Mouse (Mus musculus) fat pad, adult 2 months (tissue): ENCODE data around the gene Ppp2r5d.

Source experiments
- DNase-seq: peaks from one replicate; pipeline ENCODE4 v3.0.0-alpha.2; 2011; ENCODE audit warnings: low read depth, low spot score; ENCODE audit errors: extremely low read depth

Gene Ppp2r5d

DNA sequence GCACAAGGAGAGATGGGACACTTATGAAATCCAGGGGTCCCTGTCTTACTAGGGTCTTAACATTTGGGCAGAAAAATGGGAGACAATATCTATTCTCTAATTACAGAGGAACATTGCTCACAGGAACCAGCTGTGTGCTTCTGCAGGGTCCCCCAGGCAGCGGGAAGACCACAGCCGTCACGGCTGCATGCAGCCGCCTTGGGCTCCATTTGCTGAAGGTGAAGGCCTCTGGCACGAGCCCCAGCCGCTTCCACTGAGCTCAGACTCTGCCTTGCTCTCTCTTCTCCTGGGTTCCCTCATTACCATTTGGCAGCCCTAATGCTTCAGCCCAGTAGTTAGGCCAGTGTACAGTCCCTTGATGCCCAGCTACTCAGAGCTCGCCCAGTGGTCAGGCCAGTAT lies 16.2 kb upstream of the Ppp2r5d start:
- DNase-seq = no peak

DNA sequence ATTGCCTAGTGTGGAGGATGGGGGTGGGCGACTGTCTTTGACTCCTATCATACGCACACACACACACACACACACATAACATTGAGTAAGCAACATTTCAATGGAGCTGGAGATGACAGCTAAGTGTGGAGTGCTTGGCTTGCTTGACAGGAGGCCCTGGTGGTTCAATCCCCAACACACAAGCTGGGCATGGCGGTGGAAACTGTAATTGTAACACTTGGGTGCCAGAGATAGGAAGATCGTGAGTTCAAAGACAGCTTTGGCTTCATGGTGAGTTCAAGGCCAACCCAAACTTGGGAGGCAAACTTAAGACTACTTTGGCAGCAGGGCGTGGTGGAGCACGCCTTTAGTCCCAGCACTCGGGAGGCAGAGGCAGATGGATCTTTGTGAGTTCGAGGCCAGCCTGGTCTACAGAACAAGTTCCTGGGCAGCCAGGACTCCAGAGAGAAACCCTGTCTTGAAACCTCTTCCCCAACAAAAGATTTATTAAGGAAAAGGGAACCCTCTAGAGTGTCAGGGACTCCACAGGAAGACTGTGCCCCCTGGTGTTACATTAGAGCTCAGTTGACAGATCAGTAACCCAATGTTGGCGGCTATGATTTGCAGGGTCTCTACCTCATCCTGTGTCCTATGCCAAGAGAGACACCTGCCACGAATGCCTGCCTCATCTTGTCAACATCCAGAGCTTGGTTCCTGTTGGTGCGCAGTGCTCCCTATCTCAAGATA lies 10.0 kb upstream of the Ppp2r5d start:
- DNase-seq = no peak

DNA sequence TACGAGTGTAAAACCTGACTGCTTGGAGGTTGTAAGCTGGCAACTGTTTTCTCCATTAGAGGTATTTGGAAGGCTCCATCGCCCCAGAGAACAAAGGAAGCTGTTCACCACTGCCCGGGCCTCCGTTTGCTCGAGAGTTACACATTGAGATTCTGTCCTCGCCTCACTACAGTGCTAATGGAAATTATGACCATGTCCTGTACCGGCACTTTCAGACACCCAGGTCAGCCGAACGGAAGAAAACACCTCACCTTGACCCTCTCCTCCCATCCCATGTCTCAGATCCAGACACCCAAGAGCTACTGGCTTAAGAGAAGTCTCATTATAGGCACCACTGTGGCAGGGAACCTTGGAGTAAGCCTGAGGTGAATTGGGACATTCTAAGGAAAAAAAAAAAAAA lies 8.9 kb upstream of the Ppp2r5d start:
- no peak for DNase-seq

DNA sequence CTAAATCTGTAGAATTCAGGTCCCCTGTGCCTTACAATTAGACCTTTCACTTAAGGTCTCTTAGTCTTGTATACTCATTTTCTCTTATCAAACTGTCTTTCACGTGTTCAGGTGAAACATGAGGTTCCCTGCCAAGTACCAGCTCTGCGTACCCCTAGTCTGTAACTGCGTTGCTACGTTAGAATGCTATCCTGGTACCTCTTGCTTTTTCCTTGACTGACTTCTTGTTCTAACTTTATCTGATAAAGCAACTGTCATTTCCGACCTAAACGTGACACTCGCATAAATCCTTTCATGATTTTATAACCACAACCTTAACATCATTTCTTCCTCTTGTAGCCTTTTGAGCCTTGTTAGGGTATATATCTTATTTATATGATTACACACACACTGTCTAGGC lies 7.5 kb upstream of the Ppp2r5d start:
- DNase-seq = no peak

DNA sequence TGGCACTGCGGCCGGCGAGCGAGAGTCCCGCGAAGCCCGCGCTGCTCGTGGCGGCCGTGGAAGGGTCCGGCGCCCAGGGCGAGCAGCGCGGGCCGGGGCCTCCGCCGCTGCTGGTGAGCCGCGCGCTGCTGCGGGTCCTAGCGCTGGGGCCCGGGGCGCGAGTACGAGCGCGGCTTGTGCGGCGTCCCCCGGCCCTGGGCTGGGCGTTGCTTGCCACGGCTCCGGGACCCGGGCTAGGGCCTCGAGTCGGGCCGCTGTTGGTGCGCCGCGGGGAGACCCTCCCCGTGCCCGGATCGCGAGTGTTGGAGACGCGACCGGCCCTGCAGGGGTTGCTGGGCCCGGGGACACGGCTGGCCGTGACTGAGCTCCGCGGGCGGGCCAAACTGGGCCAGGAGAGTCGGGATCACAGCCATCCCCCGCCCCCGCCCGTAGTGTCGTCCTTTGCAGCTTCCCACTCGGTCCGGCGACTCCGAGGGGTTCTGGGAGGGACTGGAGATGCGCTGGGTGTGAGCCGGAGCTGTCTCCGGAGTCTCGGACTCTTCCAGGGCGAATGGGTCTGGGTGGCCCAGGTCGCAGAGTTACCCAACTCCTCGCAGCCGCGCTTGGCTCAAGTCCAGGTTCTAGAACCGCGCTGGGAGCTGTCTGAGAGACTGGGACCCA lies 6.8 kb upstream of the Ppp2r5d start:
- no peak for DNase-seq

DNA sequence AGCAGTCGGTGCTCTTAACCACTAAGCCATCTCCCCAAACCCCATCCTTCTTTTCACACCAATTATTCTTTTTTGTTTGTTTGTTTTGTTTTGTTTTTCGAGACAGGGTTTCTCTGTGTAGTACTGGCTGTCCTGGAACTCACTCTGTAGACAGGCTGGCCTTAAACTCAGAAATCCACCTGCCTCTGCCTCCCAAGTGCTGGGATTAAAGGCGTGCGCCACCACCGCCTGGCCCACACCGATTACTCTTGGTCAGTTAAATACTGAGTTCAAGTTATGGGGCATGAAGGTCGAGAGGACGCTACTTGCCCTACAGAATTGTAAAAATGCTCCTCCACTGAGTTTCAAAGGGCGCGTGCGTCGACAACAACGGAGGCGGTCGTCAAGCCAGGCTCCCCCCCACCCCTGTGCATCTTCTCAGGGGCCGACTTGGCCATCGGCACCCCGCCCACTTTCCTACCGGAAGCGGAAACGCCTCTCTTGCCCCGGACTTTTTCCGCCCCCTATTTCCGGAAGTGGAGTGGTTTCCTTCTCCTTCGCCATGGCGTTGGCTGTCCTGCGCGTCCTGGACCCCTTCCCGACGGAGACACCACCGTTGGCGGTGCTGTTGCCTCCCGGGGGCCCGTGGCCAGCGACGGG lies 6.2 kb upstream of the Ppp2r5d start, which contains the start of gene Pex6:
Gene Pex6, plus strand, starts transcription at position 505 of the 639 bp plus-strand sequence.
- DNase-seq = no peak

DNA sequence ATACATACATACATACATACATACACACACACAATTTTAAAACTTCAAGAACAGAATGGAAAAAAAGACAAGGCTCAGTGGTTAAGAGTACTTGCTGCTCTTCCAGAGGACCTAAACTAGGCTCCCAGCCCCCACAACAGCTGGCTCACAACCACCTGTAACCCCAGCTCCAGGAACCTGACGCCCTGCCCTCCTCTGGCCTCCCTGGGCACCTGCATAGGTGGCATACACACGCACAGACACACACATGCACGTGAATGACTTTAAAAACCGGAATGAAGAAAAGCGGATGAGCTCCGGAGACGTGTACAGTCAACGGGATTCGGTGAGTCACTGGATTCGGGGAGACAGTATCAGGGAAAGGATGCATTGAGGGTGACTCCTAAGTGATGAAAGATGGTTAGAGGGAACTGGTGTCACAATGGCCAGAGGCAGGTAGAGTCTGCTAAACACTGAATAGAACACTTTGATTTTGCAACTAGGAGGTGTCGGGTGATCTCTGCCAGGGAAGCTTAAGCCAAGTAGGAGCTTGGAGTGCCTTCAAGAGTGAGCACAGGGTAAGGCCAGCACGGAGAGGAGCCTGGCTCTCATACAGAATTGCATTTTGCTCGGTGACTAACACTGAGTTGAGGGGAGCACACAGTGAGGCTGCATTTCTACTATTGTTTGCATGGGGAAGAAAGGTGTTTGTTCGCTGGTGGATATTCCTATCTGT lies 1.6 kb upstream of the Ppp2r5d start:
- peak; percentile 98 for DNase-seq

DNA sequence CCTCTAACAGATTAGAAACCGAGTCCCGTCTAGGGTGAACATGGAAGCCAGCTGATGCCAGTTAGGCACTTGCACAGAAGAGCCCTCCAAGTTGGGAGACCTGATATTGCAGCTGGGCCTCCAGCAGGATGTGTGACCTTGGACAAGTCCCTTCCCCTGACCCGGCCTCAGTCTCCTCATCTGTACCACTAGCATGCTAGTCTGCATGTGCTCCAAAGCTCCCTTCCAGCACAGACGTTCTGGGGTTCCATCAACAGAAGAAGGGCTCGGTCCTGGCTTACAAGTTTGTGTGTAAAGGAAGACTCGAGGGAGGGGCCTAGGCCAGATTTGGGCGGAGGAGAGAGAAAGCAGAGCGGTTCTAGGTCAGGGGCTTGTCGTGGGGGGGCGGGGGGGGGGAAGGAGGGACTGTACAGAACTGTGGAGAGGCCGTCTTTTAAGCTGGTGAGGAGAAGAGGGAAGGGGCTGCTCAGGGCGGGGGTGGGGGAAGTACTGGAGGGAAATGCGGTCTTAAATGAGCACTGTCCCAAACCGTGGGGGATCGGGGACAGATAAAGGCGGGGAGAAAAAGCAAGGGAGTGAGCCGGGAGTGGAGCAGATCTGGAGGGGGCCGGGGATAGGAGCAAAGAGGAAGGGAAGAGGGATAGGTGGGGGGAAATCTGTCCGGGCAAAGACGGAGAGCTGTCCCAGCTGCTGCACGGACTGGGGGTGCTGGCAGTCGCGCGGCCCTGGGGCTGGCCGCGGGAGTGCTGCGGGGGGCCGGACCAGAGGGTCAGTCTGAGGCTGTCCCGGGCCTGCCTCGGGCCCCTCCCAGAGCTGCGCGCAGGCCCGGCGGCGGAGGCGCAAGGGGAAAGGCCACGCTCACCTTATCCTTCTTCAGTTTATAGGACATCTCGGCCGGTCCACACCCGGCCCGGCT lies 682 bp downstream of the Ppp2r5d start:
- no peak for DNase-seq

DNA sequence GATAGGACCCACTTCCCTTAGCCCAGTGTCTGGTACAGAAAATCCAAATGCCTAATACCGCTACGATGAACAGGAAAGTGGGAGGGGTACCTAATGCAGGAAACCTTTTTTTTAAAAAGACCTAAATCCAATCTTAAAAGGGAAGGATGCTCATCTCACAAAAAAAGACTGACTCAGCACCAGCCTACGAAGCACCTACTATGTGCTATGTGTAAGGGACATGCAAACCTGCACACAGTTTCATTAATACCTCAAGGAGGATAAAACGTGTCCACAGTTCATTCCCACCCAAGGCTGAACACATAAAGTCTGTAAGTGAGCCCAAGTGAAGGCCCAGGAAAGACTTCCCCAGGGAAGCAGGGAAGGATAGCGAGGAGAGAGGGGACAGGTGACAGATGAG lies 2.4 kb downstream of the Ppp2r5d start:
- DNase-seq = no peak

DNA sequence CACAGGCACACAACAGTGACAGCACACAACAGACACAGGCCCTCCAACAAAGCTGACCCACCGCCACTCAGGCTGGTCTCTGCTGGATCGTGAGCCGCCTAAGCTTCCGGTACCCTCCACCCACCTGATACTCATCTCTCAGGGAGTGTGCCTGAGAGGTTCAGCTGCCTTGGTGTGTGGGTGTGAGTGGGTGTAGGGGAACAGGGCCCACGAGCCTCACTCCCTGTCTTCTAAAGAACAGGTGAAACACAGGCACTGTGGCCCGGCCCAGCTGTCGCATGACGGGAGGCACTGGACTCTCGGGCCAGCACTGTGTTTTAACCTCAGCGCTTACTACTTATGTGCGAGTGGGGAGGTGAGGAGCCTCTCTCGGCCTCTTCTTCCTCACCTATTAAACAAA lies 2.8 kb downstream of the Ppp2r5d start:
- DNase-seq = no peak

DNA sequence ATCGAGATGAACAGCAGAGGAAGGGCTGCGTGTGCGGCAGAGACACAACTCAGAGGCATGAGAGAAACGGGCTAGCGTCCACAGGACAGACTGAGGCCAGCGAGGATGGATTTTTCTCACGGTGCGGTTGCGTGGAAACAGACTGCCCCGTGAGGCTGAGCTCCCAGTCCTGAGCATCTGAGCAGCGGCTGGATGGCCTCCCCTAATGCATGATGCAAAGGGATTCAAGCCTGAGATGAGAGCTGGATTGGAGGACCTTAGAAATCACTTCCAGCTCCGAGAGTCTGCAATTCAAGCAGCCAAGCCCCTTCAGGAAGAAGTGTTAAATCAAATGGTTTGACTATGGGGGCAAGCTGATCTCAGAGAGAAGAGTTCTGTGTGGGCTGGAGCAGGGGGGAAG lies 3.4 kb downstream of the Ppp2r5d start:
- DNase-seq = no peak

DNA sequence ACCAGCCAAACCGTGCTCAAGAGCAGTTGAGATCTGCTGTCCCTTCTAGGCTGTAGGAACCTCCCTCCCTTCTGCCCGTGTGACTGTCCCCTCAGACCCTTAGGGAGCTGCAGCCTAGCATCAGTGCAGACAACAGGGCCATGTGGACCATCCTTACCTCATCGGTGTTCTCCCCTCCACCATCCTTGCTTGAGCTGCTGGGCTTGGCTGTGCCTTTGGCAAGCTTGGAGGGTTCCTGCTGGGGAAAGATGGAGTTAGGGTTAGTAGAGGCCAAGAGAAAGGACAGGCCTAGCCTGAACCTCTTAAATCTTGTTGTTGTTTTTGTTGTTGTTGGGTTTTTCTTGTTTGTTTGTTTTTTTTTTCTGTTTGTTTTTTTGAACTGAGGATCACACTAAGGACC lies 5.0 kb downstream of the Ppp2r5d start:
- DNase-seq = no peak

DNA sequence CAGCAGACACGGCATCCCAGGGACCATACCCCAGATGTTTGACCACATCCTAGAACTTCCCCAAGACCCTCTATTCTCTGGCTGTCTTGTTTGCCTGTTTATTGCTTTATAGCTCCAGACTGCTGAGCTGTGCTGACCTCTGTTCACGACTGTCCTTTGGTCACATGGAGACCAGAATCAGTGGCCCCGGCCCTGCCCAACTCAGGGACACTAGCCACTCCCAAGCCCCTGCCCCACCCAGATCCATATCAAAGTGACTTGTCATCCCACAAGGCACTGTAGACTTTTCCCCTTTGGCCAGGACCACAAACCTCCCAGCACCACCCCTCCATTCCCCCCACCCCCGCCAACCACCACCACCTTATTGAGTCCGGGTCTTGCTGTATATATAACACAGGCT lies 5.7 kb downstream of the Ppp2r5d start:
- DNase-seq = no peak

DNA sequence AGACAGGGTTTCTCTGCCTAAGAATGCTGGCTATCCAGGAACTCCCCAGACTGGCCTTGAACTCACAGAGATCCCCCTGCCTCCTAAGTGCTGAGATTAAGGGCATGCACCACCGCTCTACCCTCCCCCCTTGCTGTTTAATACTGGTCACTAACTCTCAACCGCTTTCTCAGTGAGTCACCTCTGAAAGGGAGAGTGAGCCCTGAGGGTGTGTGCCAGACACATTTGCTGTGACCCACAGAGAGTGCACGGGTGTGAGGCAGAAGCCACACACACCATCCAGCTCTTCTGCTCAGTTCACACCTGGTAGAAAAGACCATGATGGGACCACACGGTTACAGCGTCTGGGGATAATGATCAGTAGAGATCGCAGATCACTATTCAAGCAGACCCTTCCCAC lies 6.4 kb downstream of the Ppp2r5d start:
- no peak for DNase-seq

DNA sequence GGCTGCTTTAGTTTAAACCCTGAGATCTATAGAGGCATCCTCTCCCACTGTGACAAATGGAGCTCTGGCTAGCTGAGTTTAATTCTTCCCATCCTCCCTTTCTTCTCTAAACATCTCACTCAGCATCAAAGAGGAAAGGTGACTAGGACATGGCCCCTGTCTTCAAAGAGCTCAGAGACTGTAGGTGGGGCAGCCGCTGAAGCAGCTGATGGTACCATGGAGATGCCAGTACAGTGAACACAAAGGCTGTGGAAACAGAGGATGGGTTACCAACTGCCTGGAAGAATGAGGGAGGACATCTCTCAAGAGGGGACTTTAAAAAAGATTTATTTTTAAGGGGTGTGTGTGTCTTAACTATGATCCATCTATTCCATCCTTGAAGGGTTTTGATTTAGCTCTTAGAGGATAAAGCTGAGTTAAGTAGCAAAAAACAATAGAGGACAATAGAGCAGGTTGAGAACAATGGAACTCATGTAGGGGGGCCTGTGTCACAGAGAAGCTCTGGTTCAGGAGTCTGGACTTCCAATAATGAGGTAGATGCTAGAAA lies 10.3 kb downstream of the Ppp2r5d start:
- DNase-seq = no peak

DNA sequence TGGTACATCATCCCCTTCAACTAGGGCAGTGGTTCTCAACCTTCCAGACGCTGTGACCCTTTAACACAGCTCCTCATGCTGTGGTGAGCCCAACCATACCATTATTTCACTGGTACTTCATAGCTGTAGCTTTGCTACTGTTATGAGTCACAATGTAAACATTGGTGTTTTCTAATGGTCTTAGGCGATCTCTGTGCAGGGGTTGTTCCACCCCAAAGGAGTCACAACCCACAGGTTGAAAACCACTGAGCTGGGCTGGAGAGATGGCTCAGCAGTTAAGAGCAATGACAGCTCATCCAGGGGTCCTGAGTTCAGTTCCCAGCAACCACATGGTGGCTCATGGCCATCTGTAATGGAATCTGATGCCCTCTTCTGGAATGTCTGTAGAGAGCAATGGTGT lies 13.5 kb downstream of the Ppp2r5d start:
- DNase-seq = no peak

DNA sequence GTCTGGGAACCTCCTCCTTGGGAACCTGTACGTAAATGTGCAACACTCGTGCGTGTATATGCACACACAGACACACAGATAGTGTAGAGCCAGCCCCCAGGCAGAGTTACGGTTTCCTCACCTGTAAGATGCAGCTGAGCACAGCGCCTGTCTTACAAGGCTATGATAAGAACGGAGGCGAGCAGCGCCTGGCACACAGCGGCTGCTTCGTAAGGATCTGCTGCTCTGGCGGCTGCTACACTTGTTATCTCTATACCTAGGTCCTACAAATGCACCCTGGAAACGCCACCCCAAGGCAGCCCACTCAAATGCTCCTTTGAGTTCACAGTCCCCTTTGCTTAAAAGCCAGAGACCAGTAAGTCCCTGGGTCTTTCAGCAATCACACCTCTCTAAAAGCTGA lies 14.2 kb downstream of the Ppp2r5d start:
- DNase-seq = no peak

DNA sequence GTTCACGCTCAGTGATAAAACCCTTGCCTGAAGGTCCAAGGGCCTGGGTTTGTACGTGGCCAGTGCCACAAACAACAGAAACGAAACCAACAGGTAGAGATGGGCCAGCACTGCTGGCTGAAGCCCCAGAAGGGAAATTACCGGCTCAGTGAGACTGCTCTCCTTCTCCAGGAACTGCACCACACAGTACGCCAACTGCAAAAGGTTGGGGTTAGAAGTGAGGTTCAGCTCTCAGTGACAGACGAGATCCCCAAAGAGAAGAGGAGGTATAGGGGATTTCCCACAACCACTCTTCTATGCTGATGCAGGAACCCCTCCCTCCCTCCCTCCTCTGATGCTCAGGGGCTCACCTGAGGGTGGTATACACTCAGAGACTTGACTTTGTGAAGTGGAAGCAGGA lies 19.0 kb downstream of the Ppp2r5d start:
- no peak for DNase-seq

DNA sequence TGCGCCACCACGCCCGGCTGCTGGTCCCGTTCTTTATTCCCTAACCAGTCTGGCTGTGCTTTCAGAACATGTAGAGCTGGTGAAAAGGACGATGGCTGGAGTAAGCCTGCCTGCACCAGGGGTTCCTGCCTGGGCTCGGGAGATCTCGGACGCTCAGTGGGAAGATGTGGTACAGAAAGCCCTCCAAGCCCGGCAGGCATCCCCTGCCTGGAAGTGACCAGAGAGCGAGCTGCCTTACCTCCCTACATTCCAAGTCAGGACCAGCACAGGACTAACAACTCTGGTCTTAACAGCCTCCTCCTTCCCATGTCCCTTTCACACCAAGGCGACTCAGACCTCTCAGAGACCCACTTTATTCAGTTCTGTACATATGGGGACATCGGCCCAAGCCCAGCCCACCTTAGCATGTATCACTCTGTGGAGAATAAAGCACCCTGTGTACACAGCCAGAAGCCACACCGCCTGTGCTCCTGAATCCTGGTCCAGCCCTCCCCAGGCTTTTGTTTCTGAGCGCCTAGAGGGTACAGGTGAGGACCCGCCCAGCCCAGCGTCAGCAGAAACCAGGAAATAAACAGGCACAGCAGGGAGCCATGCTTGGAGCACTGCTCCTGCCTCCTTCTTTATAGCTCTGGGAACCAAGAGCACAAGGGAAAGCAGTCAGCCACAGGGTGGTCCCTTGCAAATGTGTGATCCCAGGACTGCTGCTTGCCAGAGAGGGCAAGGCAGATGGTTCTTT lies 22.1 kb downstream of the Ppp2r5d start:
- no peak for DNase-seq
